Mouse (Mus musculus): ENCODE results near the gene Paqr5. TPM values are rescaled to one million over a fixed set of nuclear protein-coding genes. Genes with fewer than 3 reads are reported as not detected.

The Paqr5 gene
- polyA plus RNA-seq, 1 experiment from 2014 or later = 0.25 TPM

DNA sequence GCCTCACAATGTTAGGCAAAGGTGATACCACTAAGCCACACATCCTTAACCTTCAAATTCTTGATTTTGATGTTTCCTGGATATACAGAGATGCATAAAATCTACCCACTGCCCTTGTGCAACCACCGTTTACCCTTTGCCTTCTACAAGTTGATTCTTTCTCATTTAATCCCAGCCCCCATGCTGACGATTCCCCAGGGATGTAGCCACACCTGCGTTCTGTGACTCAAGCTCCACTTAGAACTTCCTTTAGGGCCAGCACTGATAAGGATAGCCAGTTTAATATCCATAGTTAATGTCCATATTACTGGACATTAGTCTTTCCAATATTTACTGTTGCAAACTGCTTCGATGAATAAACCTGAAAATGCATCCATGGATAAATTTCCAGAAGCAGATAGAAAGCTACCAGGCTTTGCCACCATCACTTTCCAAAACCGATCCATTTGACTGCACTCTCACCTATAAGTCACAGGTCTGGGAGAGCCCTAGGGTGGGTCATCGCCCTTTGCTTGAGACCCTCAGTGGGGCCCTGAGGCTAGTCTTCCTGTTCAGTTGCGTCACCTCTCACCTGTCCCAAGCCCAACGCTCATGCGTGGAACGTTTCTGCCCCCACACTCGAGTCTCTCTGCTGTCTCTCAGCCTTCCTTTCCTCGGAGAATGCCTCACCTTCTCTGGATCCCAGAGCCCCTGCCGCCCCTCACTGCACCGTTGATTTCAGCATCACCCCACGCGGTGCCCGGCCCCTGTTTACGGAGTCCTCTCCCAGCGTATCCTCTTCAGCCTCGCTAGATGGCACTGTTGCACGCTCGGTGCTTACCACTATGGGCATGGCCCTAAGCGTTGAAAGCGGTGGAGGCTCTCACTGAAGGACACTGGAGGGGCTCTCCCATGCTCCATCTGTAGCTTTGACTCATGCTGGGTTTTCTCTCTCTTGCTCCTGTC is 79.0 kb downstream of the Paqr5 start:
- no peaks in the 10 kb centered on the region for H3K36me3 ChIP-seq (ENCODE audit: control insufficient read depth, insufficient read depth)
- 5% methylated on average over 24 of the region's 24 CpGs for WGBS

GRCm38 (mm10) chr9:61946623-61947401 is 79.8 kb downstream of the Paqr5 start, which contains the start of gene Kif23:
Kif23 (minus strand) TSS chr9:61946774.
- Histone ChIP-seq H3K4me3 (replicated peaks; ENCODE audit: low read length) (peak within 1 kb of the TSS; percentile 73), H3K9me3 (ENCODE audit: control insufficient read depth, low read length) (no peaks in the 10 kb centered on the region), H3K27ac (ENCODE audit: low read length) (peak within 1 kb of the TSS; percentile 17; the same call in 1 of the 2 replicates), H3K27me3 (replicated peaks; ENCODE audit: control insufficient read depth, insufficient read depth, low read length) (no peaks in the 10 kb centered on the region), H3K36me3 (ENCODE audit: control insufficient read depth, insufficient read depth) (no peaks in the 10 kb centered on the region), H3K9ac (replicated peaks; ENCODE audit: low read depth, low read length) (peak within 1 kb of the TSS; percentile 73), H3K4me2 (ENCODE audit: low read length) (peak within 1 kb of the TSS; percentile 99), H3K4me1 (replicated peaks; ENCODE audit: control insufficient read depth, insufficient read depth, low read length) (peaks cover 10% of the 10 kb centered on the region)
- peak; percentile 95 for ATAC-seq
- WGBS = under 1% methylated on average over 44 of the region's 44 CpGs

More for the DNA sequence above, 79.0 kb downstream of the Paqr5 start:
- no peak overlapping the region for H3K27ac ChIP-seq (ENCODE audit: low read length)
- H3K9me3 ChIP-seq (ENCODE audit: control insufficient read depth, low read length) = no peaks in the 10 kb centered on the region
- peak overlapping the region; percentile 63 for H3K9ac ChIP-seq (replicated peaks; ENCODE audit: low read depth, low read length)
- H3K4me2 ChIP-seq (ENCODE audit: low read length) = peak overlapping the region; percentile 99
- peak; percentile 86 for ATAC-seq
- no peaks in the 10 kb centered on the region for H3K27me3 ChIP-seq (replicated peaks; ENCODE audit: control insufficient read depth, insufficient read depth, low read length)
- peak overlapping the region; percentile 73 for H3K4me3 ChIP-seq (replicated peaks; ENCODE audit: low read length)
- H3K4me1 ChIP-seq (replicated peaks; ENCODE audit: control insufficient read depth, insufficient read depth, low read length) = peaks cover 10% of the 10 kb centered on the region

DNA sequence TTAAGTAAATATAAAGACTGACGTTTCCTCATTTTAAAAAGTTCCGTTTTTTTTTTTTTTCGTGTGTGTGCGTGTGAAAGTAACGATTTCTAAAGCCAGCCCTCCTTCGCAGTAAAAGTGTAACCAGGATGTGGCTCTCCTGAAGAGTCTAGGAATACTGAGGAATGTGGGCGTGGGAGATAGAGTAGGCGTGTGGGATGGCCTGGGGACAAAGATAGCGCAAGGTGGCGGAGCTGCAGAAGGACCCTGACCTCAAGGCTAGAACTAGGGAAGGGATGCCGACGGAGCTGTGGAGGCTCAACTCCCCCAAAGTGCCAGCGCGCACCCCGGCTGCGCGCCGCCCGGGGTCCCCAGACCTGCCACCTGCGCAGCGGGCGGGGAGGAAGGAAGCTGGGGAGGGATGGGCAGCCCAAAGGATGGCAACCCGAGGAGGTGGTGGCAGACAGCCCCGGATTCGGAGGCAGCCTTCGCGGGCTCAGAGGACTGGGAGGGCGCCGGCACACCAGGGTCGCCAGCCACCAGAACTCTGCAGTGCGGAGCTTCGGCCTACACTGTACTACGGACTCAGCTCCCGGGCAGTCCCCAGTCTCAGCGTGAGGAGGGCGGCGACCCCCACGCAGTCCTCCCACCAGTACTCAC is 80.6 kb downstream of the Paqr5 start:
- Histone ChIP-seq H3K36me3 (ENCODE audit: control insufficient read depth, insufficient read depth) (no peaks in the 10 kb centered on the region), H3K27ac (ENCODE audit: low read length) (peak overlapping the region; percentile 17; the same call in 1 of the 2 replicates), H3K4me1 (replicated peaks; ENCODE audit: control insufficient read depth, insufficient read depth, low read length) (peaks cover 10% of the 10 kb centered on the region), H3K9ac (replicated peaks; ENCODE audit: low read depth, low read length) (peak overlapping the region; percentile 73), H3K27me3 (replicated peaks; ENCODE audit: control insufficient read depth, insufficient read depth, low read length) (no peaks in the 10 kb centered on the region), H3K9me3 (ENCODE audit: control insufficient read depth, low read length) (no peaks in the 10 kb centered on the region), H3K4me2 (ENCODE audit: low read length) (peak overlapping the region; percentile 99), H3K4me3 (replicated peaks; ENCODE audit: low read length) (peak overlapping the region; percentile 73)
- under 1% methylated on average over 37 of the region's 38 CpGs for WGBS
- ATAC-seq = peak; percentile 83

GRCm38 (mm10) chr9:61941054-61941453 is 85.6 kb downstream of the Paqr5 start:
- no peaks in the 10 kb centered on the region for H3K9me3 ChIP-seq (ENCODE audit: control insufficient read depth, low read length)
- no peak overlapping the region for H3K4me2 ChIP-seq (ENCODE audit: low read length)
- H3K4me1 ChIP-seq (replicated peaks; ENCODE audit: control insufficient read depth, insufficient read depth, low read length) = peaks cover 3% of the 10 kb centered on the region
- 85% methylated on average over 3 of the region's 3 CpGs for WGBS
- ATAC-seq = no peak
- H3K27ac ChIP-seq (ENCODE audit: low read length) = no peak overlapping the region
- no peaks in the 10 kb centered on the region for H3K27me3 ChIP-seq (replicated peaks; ENCODE audit: control insufficient read depth, insufficient read depth, low read length)
- H3K36me3 ChIP-seq (ENCODE audit: control insufficient read depth, insufficient read depth) = no peaks in the 10 kb centered on the region
- no peak overlapping the region for H3K9ac ChIP-seq (replicated peaks; ENCODE audit: low read depth, low read length)
- H3K4me3 ChIP-seq (replicated peaks; ENCODE audit: low read length) = no peak overlapping the region

DNA sequence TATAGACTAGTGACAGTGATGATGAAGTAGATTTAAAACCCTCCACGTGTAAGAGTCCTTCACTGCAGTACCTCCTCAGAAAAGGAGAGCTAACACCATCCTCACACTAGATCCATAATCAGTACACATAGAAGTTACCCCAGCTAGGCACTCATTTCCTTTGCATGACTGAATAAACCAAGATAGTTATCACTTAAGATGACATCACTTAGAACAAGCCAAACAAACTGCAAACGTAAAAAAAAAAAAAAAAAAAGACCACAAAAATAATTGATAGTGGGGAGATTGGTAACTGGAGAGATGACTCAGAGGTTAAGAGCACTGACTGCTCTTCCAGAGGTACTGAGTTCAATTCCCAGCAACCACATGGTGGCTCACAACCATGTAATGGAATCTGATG is 93.3 kb downstream of the Paqr5 start:
- Histone ChIP-seq H3K4me3 (replicated peaks; ENCODE audit: low read length) (no peak overlapping the region), H3K27ac (ENCODE audit: low read length) (no peak overlapping the region), H3K9ac (replicated peaks; ENCODE audit: low read depth, low read length) (no peak overlapping the region), H3K4me1 (replicated peaks; ENCODE audit: control insufficient read depth, insufficient read depth, low read length) (no peaks in the 10 kb centered on the region), H3K36me3 (ENCODE audit: control insufficient read depth, insufficient read depth) (peaks cover 4% of the 10 kb centered on the region; the same call in 1 of the 2 replicates), H3K9me3 (ENCODE audit: control insufficient read depth, low read length) (no peaks in the 10 kb centered on the region), H3K27me3 (replicated peaks; ENCODE audit: control insufficient read depth, insufficient read depth, low read length) (no peaks in the 10 kb centered on the region), H3K4me2 (ENCODE audit: low read length) (no peak overlapping the region)
- whole genome bisulfite sequencing = 84% methylated on average over 2 of the region's 2 CpGs
- no peak for ATAC-seq

DNA sequence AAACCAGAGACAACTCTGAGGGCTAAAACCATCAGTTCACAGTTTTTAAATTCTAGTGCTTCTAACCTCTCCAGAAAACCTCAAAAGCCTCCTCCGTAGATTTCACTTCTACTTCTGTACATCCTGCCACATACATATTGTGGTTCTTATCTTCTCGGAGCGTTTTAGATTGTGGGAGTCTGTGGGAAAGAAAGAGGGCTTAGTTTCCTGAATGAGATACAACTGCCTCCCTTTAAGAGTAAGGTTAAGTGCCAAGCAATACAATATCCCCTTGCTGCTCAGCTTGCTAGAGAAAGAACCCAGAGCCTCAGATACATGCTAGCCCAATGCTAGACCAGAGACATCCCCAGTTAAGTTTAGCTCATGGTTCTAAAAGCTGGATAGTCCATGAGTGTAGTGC is 94.6 kb downstream of the Paqr5 start:
- Histone ChIP-seq H3K4me2 (ENCODE audit: low read length) (no peak overlapping the region), H3K36me3 (ENCODE audit: control insufficient read depth, insufficient read depth) (peaks cover 5% of the 10 kb centered on the region; the same call in 1 of the 2 replicates), H3K27ac (ENCODE audit: low read length) (no peak overlapping the region), H3K9me3 (ENCODE audit: control insufficient read depth, low read length) (no peaks in the 10 kb centered on the region), H3K9ac (replicated peaks; ENCODE audit: low read depth, low read length) (no peak overlapping the region), H3K4me1 (replicated peaks; ENCODE audit: control insufficient read depth, insufficient read depth, low read length) (no peaks in the 10 kb centered on the region), H3K27me3 (replicated peaks; ENCODE audit: control insufficient read depth, insufficient read depth, low read length) (no peaks in the 10 kb centered on the region), H3K4me3 (replicated peaks; ENCODE audit: low read length) (no peak overlapping the region)
- no peak for ATAC-seq
- WGBS = 88% methylated on average over 3 of the region's 3 CpGs

GRCm38 (mm10) chr9:61925086-61925660 is 101.5 kb downstream of the Paqr5 start:
- ATAC-seq = no peak
- WGBS = 93% methylated on average over 10 of the region's 10 CpGs
- peaks cover 7% of the 10 kb centered on the region for H3K36me3 ChIP-seq (ENCODE audit: control insufficient read depth, insufficient read depth)
- H3K27ac ChIP-seq (ENCODE audit: low read length) = no peak overlapping the region
- no peak overlapping the region for H3K9ac ChIP-seq (replicated peaks; ENCODE audit: low read depth, low read length)
- H3K4me1 ChIP-seq (replicated peaks; ENCODE audit: control insufficient read depth, insufficient read depth, low read length) = no peaks in the 10 kb centered on the region
- no peaks in the 10 kb centered on the region for H3K9me3 ChIP-seq (ENCODE audit: control insufficient read depth, low read length)
- no peaks in the 10 kb centered on the region for H3K27me3 ChIP-seq (replicated peaks; ENCODE audit: control insufficient read depth, insufficient read depth, low read length)
- no peak overlapping the region for H3K4me2 ChIP-seq (ENCODE audit: low read length)
- H3K4me3 ChIP-seq (replicated peaks; ENCODE audit: low read length) = no peak overlapping the region

DNA sequence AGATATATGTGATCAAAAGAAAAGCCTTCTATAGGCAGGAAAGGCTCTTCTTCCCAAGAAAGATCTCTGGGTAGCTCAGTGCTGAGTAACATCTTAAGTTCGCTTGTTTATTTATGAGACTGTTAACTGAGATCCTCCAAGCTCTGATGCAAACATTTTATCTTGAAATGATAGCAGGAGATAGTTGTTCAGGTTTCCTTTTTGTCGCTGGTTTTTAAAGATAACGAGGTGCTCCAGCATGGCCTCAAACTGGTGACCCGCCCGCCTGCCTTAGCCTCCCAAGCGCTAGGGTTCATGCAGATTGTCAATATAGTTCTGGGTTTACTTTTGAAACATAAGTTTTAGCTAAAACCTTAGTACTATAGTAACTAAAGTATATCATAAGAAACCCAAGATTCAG is 106.3 kb downstream of the Paqr5 start:
- ATAC-seq = no peak
- Histone ChIP-seq H3K4me1 (replicated peaks; ENCODE audit: control insufficient read depth, insufficient read depth, low read length) (no peaks in the 10 kb centered on the region; the same call in 1 of the 2 replicates), H3K9me3 (ENCODE audit: control insufficient read depth, low read length) (no peaks in the 10 kb centered on the region), H3K27me3 (replicated peaks; ENCODE audit: control insufficient read depth, insufficient read depth, low read length) (no peaks in the 10 kb centered on the region), H3K27ac (ENCODE audit: low read length) (no peak overlapping the region), H3K4me2 (ENCODE audit: low read length) (no peak overlapping the region), H3K36me3 (ENCODE audit: control insufficient read depth, insufficient read depth) (peaks cover 6% of the 10 kb centered on the region), H3K9ac (replicated peaks; ENCODE audit: low read depth, low read length) (no peak overlapping the region), H3K4me3 (replicated peaks; ENCODE audit: low read length) (no peak overlapping the region)
- 88% methylated on average over 6 of the region's 6 CpGs for WGBS

Data from forebrain, embryonic 16.5 days (tissue).